Mouse (Mus musculus) small intestine, adult 2 months (tissue): ENCODE results near the gene Cdk10. TPM values are rescaled to one million over a fixed set of nuclear protein-coding genes. Genes with fewer than 3 reads are reported as not detected.
"Not testable (repeated sequence)": the region's sequence is repeated elsewhere in the genome, so short reads cannot be mapped to it uniquely, and the experiment has no call there.

Experiments
- H3K27ac ChIP-seq: fragments of 200-500 bp; 2 replicates; pipeline ENCODE4 v1.5.1; 2012; ENCODE audit warnings: low read depth, low read length, control low read depth, inconsistent platforms; ENCODE audit not compliant: insufficient read depth
- H3K27me3 ChIP-seq: fragments of 200-500 bp; 2 replicates; pipeline ENCODE4 v1.6.1; 2012; ENCODE audit warnings: mild to moderate bottlenecking, moderate library complexity, low read length, inconsistent platforms; ENCODE audit not compliant: control insufficient read depth, insufficient read depth
- H3K36me3 ChIP-seq: fragments of 200-500 bp; 2 replicates; pipeline ENCODE4 v1.6.1; 2012; ENCODE audit warnings: mild to moderate bottlenecking, low read length, control low read depth, inconsistent platforms; ENCODE audit not compliant: control insufficient read depth, insufficient read depth
- H3K4me1 ChIP-seq: fragments of 200-500 bp; 2 replicates; pipeline ENCODE4 v1.6.1; 2012; ENCODE audit warnings: low read length, inconsistent platforms, mixed read lengths; ENCODE audit not compliant: control insufficient read depth, insufficient read depth, insufficient read length
- H3K4me3 ChIP-seq: fragments of 200-500 bp; 2 replicates; pipeline ENCODE4 v1.5.1; 2012; ENCODE audit warnings: low read depth, mild to moderate bottlenecking, control low read depth, inconsistent platforms, low read length, moderate library complexity
- CTCF ChIP-seq: fragments of 200-500 bp; IDR thresholded peaks from 2 replicates; pipeline ENCODE4 v1.5.1; 2012; ENCODE audit warnings: low read depth, mild to moderate bottlenecking, control low read depth, inconsistent platforms, low read length, moderate library complexity, mixed read lengths; ENCODE audit not compliant: insufficient replicate concordance, insufficient read length; ENCODE audit errors: extremely low read depth
- POLR2A ChIP-seq: fragments of 200-500 bp; IDR thresholded peaks from 2 replicates; pipeline ENCODE4 v1.6.1; 2012; ENCODE audit warnings: low read depth, mild to moderate bottlenecking, control low read depth, inconsistent platforms, low read length, moderate library complexity
- WGBS: fragments of 180-500 bp; shearing (Covaris S2); methylation state at CpG from one replicate; pipeline ENCODE4 v1.1.7; 2018; 5-methylcytosine and 5-hydroxymethylcytosine counted together
- polyA plus RNA-seq: library from polyadenylated mRNA; depleted of rRNA; stranded (reverse); fragments of >200 nt; gene quantifications from 2 replicates; pipeline ENCODE4 v1.2.3, GENCODE M21; 2012

Cdk10 gene
- polyA plus RNA-seq, 1 experiment, result 27.7 TPM

DNA sequence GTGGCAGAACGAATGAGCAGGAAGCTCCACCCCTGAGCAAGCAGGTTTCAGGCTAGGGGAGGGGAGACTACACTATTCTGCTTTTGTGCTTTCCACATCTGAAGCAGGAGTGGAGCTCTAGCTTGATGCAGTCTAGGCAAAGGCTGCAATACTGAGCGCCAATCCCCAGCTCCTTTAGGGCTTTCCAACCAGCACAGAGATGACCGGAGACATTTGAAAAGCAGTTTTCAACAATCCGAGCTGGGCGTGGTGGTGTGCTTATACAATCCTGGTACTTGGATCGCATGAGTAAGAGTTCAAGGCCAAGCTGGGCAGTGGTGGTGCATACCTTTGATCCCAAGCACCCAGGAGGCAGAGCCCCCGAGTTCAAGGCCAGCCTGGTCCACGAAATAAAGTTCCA is 32.7 kb upstream of the Cdk10 start:
- WGBS, result 18% methylated on average over 8 of the region's 8 CpGs
- H3K36me3 ChIP-seq, result no peaks in the 10 kb centered on the region
- TF ChIP-seq POLR2A (no peak), CTCF (no peak)
- H3K27ac ChIP-seq, result peak overlapping the region; percentile 75
- no peaks in the 10 kb centered on the region for H3K27me3 ChIP-seq
- peaks cover 26% of the 10 kb centered on the region; the same call in 1 of the 2 replicates for H3K4me1 ChIP-seq
- 0 out of 2 replicates have a peak overlapping the region, but pooled peaks have one; percentile 0 for H3K4me3 ChIP-seq

GRCm38 (mm10) chr8:123193771-123194170 is 30.9 kb upstream of the Cdk10 start:
- Histone ChIP-seq H3K36me3 (no peaks in the 10 kb centered on the region), H3K27ac (peak overlapping the region; percentile 92), H3K27me3 (no peaks in the 10 kb centered on the region), H3K4me3 (peak overlapping the region; percentile 65), H3K4me1 (peaks cover 28% of the 10 kb centered on the region; the same call in 1 of the 2 replicates)
- 50% methylated on average over 9 of the region's 9 CpGs for WGBS
- TF ChIP-seq POLR2A (peak; percentile 71), CTCF (no peak)

- H3K36me3 ChIP-seq, H3K27me3 ChIP-seq, H3K27ac ChIP-seq, H3K4me3 ChIP-seq: not testable (repeated sequence)
- 27% methylated on average over 5 of the region's 5 CpGs for WGBS
- H3K4me1 ChIP-seq, result peaks cover 12% of the 10 kb centered on the region; the same call in 1 of the 2 replicates
These were observed 27.6 kb upstream of the Cdk10 start for GRCm38 (mm10) chr8:123197016-123197415.

- Histone ChIP-seq H3K27ac (no peak overlapping the region), H3K27me3 (no peaks in the 10 kb centered on the region), H3K4me3 (no peak overlapping the region), H3K4me1 (peaks cover 6% of the 10 kb centered on the region; the same call in 1 of the 2 replicates), H3K36me3 (peaks cover 7% of the 10 kb centered on the region; the same call in 1 of the 2 replicates)
- WGBS, result 64% methylated on average over 14 of the region's 14 CpGs
- TF ChIP-seq POLR2A (no peak), CTCF (no peak)
These were observed 24.8 kb upstream of the Cdk10 start for GRCm38 (mm10) chr8:123199864-123200263.

DNA sequence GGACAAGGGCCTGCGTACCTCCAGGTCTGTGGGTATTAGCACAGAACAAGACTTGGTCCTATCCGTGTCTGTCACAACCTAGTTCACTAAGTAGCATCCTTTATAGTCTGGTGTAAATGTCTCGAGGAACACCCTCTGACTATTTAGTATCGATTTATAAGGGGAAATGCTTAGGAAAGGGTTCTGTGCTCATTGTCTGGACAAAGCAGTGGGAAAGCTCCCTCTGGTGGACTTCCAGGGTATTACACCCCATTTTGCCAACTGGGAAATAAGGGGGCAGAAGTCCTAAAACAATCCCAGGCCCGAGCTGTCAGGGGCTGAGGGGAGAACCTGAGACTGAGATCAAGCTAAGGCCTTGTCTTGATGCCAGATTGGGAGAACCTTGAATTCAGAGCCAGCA is 22.4 kb upstream of the Cdk10 start:
- Histone ChIP-seq H3K36me3 (peaks cover 25% of the 10 kb centered on the region), H3K4me1 (peaks cover 4% of the 10 kb centered on the region; the same call in 1 of the 2 replicates), H3K27me3 (no peaks in the 10 kb centered on the region), H3K27ac (no peak overlapping the region), H3K4me3 (no peak overlapping the region)
- TF ChIP-seq CTCF (peak; percentile 58; the same call in 1 of the 2 replicates), POLR2A (no peak)
- 20% methylated on average over 5 of the region's 5 CpGs for WGBS

DNA sequence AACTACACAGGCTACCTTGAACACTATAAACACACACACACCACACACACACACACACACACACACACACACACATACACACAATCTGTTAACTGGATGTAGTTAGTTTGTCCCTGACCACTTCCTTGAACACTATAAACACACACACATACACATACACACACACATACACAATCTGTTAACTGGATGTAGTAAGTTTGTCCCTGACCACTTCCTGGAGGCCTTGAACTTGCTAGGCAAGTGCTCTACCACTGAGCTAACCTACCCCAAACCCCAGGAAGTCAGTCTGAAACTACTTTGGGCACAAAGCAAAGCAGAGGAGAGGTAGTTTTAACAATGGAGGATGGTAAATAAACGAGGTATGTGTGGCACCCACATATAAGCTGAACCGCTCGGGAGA is 21.1 kb upstream of the Cdk10 start:
- Histone ChIP-seq H3K27me3 (no peaks in the 10 kb centered on the region), H3K27ac (no peak overlapping the region), H3K4me1 (no peaks in the 10 kb centered on the region), H3K36me3 (peaks cover 37% of the 10 kb centered on the region), H3K4me3 (no peak overlapping the region)
- TF ChIP-seq POLR2A (no peak), CTCF (no peak)
- 78% methylated on average over 3 of the region's 3 CpGs for WGBS

DNA sequence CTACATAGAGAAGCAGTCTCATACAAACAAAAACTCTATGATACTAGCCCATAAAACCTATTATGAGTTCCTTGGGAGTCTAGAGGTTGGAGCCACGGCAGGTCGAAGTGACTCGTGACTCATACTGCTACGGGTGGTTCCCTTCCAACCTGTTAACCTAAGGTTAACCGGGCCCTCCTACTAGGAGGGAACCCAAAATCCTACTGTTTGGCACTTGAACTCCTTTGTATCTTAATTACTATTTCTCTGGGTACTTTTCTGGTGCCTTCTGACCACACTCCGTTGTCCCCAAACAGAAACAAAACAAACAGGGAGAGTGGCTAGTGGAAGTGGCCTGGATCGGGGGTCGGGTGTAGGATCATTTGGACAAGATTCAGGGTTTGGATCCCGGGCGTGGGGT is 12.8 kb upstream of the Cdk10 start:
- 7% methylated on average over 10 of the region's 10 CpGs for WGBS
- H3K4me1 ChIP-seq, result peaks cover 4% of the 10 kb centered on the region
- peaks cover 31% of the 10 kb centered on the region for H3K36me3 ChIP-seq
- TF ChIP-seq CTCF, result no peak
- no peak for TF ChIP-seq POLR2A
- no peaks in the 10 kb centered on the region for H3K27me3 ChIP-seq
- peak overlapping the region; percentile 48 for H3K27ac ChIP-seq
- H3K4me3 ChIP-seq, result peak overlapping the region; percentile 71

DNA sequence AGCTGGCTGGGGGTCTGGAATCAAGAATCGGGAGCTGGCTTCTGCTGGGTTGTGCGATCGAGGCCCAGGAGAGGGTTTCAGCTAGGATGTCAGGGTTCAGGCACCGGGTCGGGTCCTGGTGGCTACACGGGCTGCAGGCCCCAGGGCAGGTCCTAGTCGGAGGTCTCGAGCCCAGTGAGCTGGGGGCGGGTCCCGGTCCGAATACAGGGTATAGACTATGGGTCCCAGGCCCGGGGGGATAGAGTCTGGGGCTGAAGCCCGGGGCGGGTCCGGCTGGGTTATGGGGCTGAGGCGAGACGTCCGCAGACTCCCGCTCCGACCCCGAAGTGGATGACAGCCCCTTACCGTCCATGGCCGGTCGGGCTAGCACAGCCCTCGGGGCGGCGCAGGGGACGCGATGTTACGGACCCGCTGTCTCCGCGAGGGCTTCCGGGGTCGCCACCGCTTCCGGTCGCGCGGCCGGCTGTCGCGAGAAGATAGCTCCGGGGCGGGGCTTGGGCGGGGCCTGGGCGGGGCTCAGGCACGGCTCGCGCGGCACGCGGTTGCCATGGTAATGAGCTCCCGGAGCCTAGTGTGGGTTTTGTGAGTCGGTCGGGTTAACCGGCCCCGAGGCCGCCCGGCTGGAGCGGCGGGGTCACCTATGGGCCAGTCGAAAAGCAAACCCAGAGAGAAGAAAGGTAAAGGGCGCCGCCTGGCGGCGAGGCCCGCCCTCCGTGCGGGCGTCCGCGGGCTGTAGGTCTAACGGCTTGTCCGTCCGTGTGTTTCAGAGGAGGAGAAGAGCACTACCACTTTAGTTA is 12.1 kb upstream of the Cdk10 start, which contains the start of the genes Chmp1a and Spata33:
Gene Chmp1a, minus strand, starts transcription at position 443 of the 797 bp plus-strand sequence.
Gene Spata33, plus strand, starts transcription at position 512 of the 797 bp plus-strand sequence.
- Histone ChIP-seq H3K4me3 (peak within 1 kb of the TSS; percentile 71), H3K27ac (peak within 1 kb of the TSS; percentile 48), H3K4me1 (peaks cover 4% of the 10 kb centered on the region), H3K27me3 (no peaks in the 10 kb centered on the region), H3K36me3 (peaks cover 25% of the 10 kb centered on the region)
- WGBS, result under 1% methylated on average over 76 of the region's 76 CpGs
- TF ChIP-seq POLR2A (peak; percentile 80), CTCF (peak; percentile 91)
